Mouse (Mus musculus) left cerebral cortex, adult 6 months (tissue): ENCODE results near the gene Ubqln4. TPM values are rescaled to one million over a fixed set of nuclear protein-coding genes. Genes with fewer than 3 reads are reported as not detected.

Source experiments
- long read RNA-seq, 2 experiments: library from polyadenylated mRNA; unstranded; transcript quantifications; one replicate each; pipeline ENCODE4 v2.0.0; 2019 to 2020
- polyA plus RNA-seq: library from polyadenylated mRNA; unstranded; fragments of <200 nt; fragmentation: Nextera tagmentation; gene quantifications from 2 replicates; pipeline ENCODE4 v1.2.3, GENCODE M21; 2021

Ubqln4 gene
- polyA plus RNA-seq: 15.4 and 27.8 TPM in 2 replicates
- long read RNA-seq, experiment 1, transcript Ubqln4-201 (11 exons, 3,330 nt): major isoform, 61 of 147 reads
- long read RNA-seq, experiment 1, partial matches to known transcripts: 44 of 147 reads
- long read RNA-seq, experiment 1, other reads (novel, unspliced or antisense): 42 of 147 reads
- long read RNA-seq, experiment 2, partial matches to known transcripts: 36 of 38 reads
- long read RNA-seq, experiment 2, other reads (novel, unspliced or antisense): 0 of 38 reads

DNA sequence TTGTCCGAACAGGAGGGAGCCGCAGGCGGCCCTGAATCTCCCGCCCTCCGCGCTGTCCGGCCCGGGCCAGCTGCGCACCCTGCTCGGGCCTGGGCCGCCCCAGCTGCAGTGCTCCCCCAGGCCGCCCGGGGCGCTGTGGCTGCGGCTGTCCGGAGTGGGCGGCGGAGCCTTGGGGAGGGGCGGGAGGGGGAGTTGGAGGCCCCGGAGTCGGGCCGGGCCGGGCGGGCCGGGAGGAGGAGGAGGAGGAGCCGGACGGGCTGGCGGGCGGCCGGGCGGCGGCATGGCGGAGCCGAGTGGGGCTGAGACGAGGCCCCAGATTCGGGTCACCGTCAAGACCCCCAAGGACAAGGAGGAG lies at the start of gene Ubqln4:
Ubqln4 (plus strand) TSS at position 234 of the 355 bp plus-strand sequence.

DNA sequence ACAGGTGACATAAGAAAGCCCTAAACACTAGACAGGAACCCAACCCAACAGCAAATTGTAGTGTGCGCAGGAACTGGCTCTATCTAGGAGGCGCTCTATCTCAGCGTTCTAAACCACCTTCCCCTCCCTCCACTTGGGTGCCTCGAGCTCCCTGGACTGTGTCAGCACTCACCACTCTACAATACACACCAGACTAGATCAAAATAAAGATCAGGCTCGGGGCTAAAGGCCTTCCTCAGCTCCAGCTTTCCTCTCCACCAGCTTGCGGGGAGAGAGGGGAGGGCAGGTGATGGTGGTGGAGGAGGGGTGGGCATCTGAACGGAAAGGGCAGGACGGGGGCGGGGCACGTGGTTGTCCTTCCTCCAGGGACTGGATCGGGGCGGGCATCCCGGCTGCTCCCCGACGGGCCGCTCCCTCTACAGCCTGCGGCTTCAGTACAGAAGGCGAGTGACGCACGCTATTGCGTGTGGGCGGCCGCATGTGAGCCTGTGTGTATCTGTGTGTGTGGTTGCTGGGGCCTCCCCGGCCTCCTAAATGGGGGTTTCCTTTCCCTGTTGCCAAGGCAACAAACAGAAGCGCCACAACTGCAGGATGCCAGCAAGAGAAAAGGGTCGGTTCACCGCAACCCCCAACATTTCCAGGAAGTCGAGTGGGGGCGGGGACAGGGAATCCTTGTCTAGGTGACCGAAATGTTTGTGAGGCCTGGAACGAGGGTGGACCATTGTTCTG lies 43.7 kb upstream of the Ubqln4 start, which contains the start of gene Lmna:
Lmna (minus strand) TSS at position 265 of the 729 bp plus-strand sequence.

GRCm38 (mm10) chr3:88532299-88532674 lies 21.3 kb upstream of the Ubqln4 start, which contains the start of gene Mex3a:
Mex3a (plus strand) TSS chr3:88532395.

GRCm38 (mm10) chr3:88548180-88548917 lies 5.2 kb upstream of the Ubqln4 start, which contains the start of gene Rab25:
Rab25 (minus strand) TSS chr3:88548300.

DNA sequence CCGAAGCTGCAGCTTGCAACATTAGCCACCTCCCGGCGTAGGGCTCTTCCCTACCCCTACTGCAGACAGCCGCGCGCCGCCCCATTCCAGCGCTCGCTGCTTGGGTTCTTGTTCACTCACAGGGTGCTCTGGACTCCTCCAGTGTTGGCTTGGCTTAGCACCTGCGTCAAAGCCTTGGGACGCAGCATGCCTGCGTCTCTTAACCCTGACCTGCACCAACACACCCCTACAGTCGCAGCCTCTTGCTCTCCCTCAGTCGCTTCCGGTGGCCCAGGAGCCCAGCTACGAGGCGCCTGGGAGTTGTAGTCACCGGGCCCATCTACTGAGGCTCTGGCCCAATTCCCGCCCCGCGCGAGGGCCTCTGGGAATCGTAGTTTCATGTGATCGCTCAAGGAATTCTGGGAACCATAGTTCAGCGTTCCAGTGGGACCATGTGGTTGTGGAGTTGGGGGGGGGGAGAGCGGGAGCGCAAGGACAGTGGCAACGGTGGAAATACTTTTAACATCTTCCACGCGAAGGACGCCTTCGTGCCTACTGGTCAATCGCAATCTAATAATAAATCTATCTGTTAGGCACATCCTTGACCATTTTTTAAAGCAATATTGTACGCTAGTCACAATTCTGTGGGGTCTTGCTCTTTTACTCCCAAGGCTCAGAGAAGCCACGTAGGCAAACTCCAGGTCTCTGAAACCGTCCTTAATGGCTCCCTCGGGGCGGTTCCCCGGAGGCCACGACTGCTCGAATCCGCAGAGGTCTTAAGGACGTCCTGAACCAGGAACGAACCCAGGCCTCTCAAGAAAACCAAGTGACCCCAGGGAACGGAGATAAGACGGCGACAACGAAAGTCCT lies 658 bp upstream of the Ubqln4 start, which contains the start of gene Lamtor2:
Lamtor2 (minus strand) TSS at position 399 of the 849 bp plus-strand sequence.

GRCm38 (mm10) chr3:88575540-88575939 lies 22.0 kb downstream of the Ubqln4 start, which contains the start of gene Ssr2:
Ssr2 (plus strand) TSS chr3:88575876.

GRCm38 (mm10) chr3:88605666-88606065 lies 52.1 kb downstream of the Ubqln4 start, which contains the start of gene Arhgef2:
Arhgef2 (plus strand) TSS chr3:88605966.

Other genes starting within 250 kb of the Ubqln4 start
- gene Glmp, start 228.7 kb upstream of the Ubqln4 start, polyA plus RNA-seq: 143 and 151 TPM in 2 replicates
- 2.0 and 2.1 TPM in 2 replicates for gene Tmem79, start 217.6 kb upstream of the Ubqln4 start, polyA plus RNA-seq
- gene Smg5, start 217.5 kb upstream of the Ubqln4 start, polyA plus RNA-seq: 8.0 and 9.2 TPM in 2 replicates
- gene Paqr6, start 189.2 kb upstream of the Ubqln4 start, polyA plus RNA-seq: 11.8 and 12.5 TPM in 2 replicates
- 0.42 and 0.59 TPM in 2 replicates for gene Bglap3, start 181.0 kb upstream of the Ubqln4 start, polyA plus RNA-seq
- 1.0 and 1.1 TPM in 2 replicates for gene Bglap2, start 175.1 kb upstream of the Ubqln4 start, polyA plus RNA-seq
- not detected in 2 replicates for gene Bglap, start 169.3 kb upstream of the Ubqln4 start, polyA plus RNA-seq
- 7.3 and 9.7 TPM in 2 replicates for gene Pmf1, start 143.4 kb upstream of the Ubqln4 start, polyA plus RNA-seq
- gene Slc25a44, start 128.6 kb upstream of the Ubqln4 start, polyA plus RNA-seq: 41.1 and 42.3 TPM in 2 replicates
- gene Sema4a, start 92.6 kb upstream of the Ubqln4 start, polyA plus RNA-seq: 14.1 and 17.3 TPM in 2 replicates
- gene Lmna, start 43.8 kb upstream of the Ubqln4 start, polyA plus RNA-seq: 51.8 and 54.5 TPM in 2 replicates
- 0.29 and 0.49 TPM in 2 replicates for gene Mex3a, start 21.4 kb upstream of the Ubqln4 start, polyA plus RNA-seq
- gene Rab25, start 5.5 kb upstream of the Ubqln4 start, polyA plus RNA-seq: not detected in 2 replicates
- gene Lamtor2, start 684 bp upstream of the Ubqln4 start, polyA plus RNA-seq: 138 and 243 TPM in 2 replicates
- 189 and 202 TPM in 2 replicates for gene Ssr2, start 22.1 kb downstream of the Ubqln4 start, polyA plus RNA-seq
- gene Arhgef2, start 52.2 kb downstream of the Ubqln4 start, polyA plus RNA-seq: 48.6 and 53.4 TPM in 2 replicates
- not detected in 2 replicates for gene Rxfp4, start 99.4 kb downstream of the Ubqln4 start, polyA plus RNA-seq
- gene Khdc4, start 132.0 kb downstream of the Ubqln4 start, polyA plus RNA-seq: 22.7 and 35.6 TPM in 2 replicates
- 55.4 and 59.7 TPM in 2 replicates for gene Rit1, start 163.1 kb downstream of the Ubqln4 start, polyA plus RNA-seq
- gene Syt11, start 221.4 kb downstream of the Ubqln4 start, polyA plus RNA-seq: 266 and 273 TPM in 2 replicates